Comparison of ENCODE assay signal across 9 mouse cellular contexts in genomic region chr5:121078531-121078930, GRCm38 (mm10).
DNase-seq lines count a peak whose midpoint lies in the region; ATAC-seq and TF ChIP-seq lines count a peak whose summit lies in the region.
"Had no signal": no experiment of that assay in that cellular context is flagged by ENCODE, and none has a peak within 500 bp of the region (broad histone marks: within the 10 kb centered on the region; RNA-seq: fewer than 3 reads in every experiment).

No protein-coding gene starts in this region.

- TF ChIP-seq EP300 in liver, embryonic 14.5 days (IDR thresholded peaks at IDR 0.05; ENCODE audit: low read depth) = no peak

- 19% methylated on average over 6 of the region's 6 CpGs for WGBS in liver, embryonic 14.5 days (ENCODE audit: insufficient replicate concordance)

- H3K27me3 ChIP-seq in liver, embryonic 14.5 days (ENCODE audit: control insufficient read depth, insufficient read depth, low read length) = no peaks in the 10 kb centered on the region
- no peaks in the 10 kb centered on the region for H3K27me3 ChIP-seq in testis, adult 2 months (ENCODE audit: control insufficient read depth, insufficient read depth, low read length)
- H3K27me3 ChIP-seq: hindbrain, embryonic 15.5 days had no signal

- no peak overlapping the region for H3K4me3 ChIP-seq in liver, embryonic 14.5 days (ENCODE audit: insufficient read depth in 1 of 2, low read depth in 2 of 2, low read length in 2 of 2)
- H3K4me3 ChIP-seq in testis, adult 2 months (ENCODE audit: control insufficient read depth, low read depth, low read length) = no peak overlapping the region
- H3K4me3 ChIP-seq: hindbrain, embryonic 15.5 days had no signal

- no peaks in the 10 kb centered on the region for H3K9me3 ChIP-seq in liver, embryonic 14.5 days (ENCODE audit: control insufficient read depth, low read length)
- H3K9me3 ChIP-seq: hindbrain, embryonic 15.5 days had no signal

- DNase-seq in CD4-positive, CD25-positive, alpha-beta regulatory T cell, adult 2 months (ENCODE audit: low read depth, low spot score) = peak; percentile 65
- DNase-seq in right cerebral cortex, postnatal 10 days (ENCODE audit: low spot score in 2 of 2) = peak; percentile 43 to 44
- DNase-seq in right cerebral cortex, postnatal 25 days = no peak
- DNase-seq in forelimb bud, embryonic 11.5 days (ENCODE audit: low read depth, low spot score) = peak; percentile 87
- peak; percentile 26 to 31 (median 29) for DNase-seq in liver, embryonic 14.5 days (ENCODE audit: low read depth in 3 of 3, low spot score in 3 of 3)
- no peak for DNase-seq in cerebellum, adult 9-10 months

- no peak overlapping the region for H3K9ac ChIP-seq in liver, embryonic 14.5 days (replicated peaks)
- H3K9ac ChIP-seq: hindbrain, embryonic 15.5 days had no signal

- no peak overlapping the region for H3K4me2 ChIP-seq in liver, embryonic 14.5 days (ENCODE audit: low read depth)
- H3K4me2 ChIP-seq: hindbrain, embryonic 15.5 days had no signal

- no peaks in the 10 kb centered on the region for H3K36me3 ChIP-seq in liver, embryonic 14.5 days (replicated peaks; ENCODE audit: control insufficient read depth, insufficient read depth, low read depth)
- H3K36me3 ChIP-seq in testis, adult 2 months (ENCODE audit: control insufficient read depth, insufficient read depth, low read length) = no peaks in the 10 kb centered on the region
- H3K36me3 ChIP-seq: hindbrain, embryonic 15.5 days had no signal

- H3K27ac ChIP-seq in liver, embryonic 14.5 days = no peak overlapping the region
- H3K27ac ChIP-seq in testis, adult 2 months (ENCODE audit: control insufficient read depth, insufficient read depth, low read depth, low read length) = no peak overlapping the region
- H3K27ac ChIP-seq: hindbrain, embryonic 15.5 days had no signal

- H3K4me1 ChIP-seq in liver, embryonic 14.5 days (replicated peaks; ENCODE audit: control insufficient read depth in 2 of 2, insufficient read depth in 2 of 2, low read length in 1 of 2) = no peaks in the 10 kb centered on the region
- no peaks in the 10 kb centered on the region for H3K4me1 ChIP-seq in testis, adult 2 months (ENCODE audit: control insufficient read depth, insufficient read depth, low read length)

- TF ChIP-seq POLR2A in testis, adult 2 months (IDR thresholded peaks at IDR 0.05; ENCODE audit: control insufficient read depth, low read depth, low read length) = no peak

- no peak for ATAC-seq in CD4-positive, CD25-positive, alpha-beta regulatory T cell, adult 4 months
- ATAC-seq in liver, embryonic 14.5 days (ENCODE audit: insufficient read depth) = no peak

- no peak for TF ChIP-seq CTCF in liver, embryonic 14.5 days (IDR thresholded peaks at IDR 0.05; ENCODE audit: low read depth)
- peak; percentile 21; the same call in 1 of the 2 replicates for TF ChIP-seq CTCF in testis, adult 2 months (IDR thresholded peaks at IDR 0.05; ENCODE audit: control insufficient read depth, insufficient read depth, insufficient replicate concordance, low read depth, low read length)

Comparison
In these comparisons a context has a peak if more than half of its experiments do, and no peak if none do; other contexts are left out.
1. DNase-seq: peak in CD4-positive, CD25-positive, alpha-beta regulatory T cell, adult 2 months (single experiment), right cerebral cortex, postnatal 10 days (2 of 2), forelimb bud, embryonic 11.5 days (single experiment) and liver, embryonic 14.5 days (3 of 3); none in right cerebral cortex, postnatal 25 days (single experiment) and cerebellum, adult 9-10 months (single experiment).